In the genomic region with DNA sequence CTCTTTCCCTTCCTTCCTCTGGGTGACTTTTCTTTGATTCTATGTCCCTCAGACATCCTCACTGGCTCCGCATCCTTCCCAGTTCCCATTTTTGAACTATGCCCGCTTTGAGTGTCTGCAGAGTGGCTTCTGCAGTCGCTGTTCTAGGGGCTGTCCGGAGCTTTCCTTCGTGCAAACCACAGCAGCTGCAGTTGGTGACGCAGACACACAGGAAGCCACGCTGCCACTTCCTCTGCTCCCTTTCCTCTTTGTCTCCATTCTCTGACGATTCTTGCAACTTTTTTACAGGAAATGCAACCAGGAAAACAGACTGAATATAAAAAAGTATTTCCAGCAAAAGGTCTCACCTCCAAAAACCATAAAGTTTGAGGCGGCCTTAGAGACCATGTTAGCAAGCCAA, we compare ENCODE assay signal across 9 mouse cellular contexts.
DNase-seq lines count a peak whose midpoint lies in the region; ATAC-seq lines count a peak whose summit lies in the region.
"Had no signal": no experiment of that assay in that cellular context is flagged by ENCODE, and none has a peak within 500 bp of the region (broad histone marks: within the 10 kb centered on the region; RNA-seq: fewer than 3 reads in every experiment).

No protein-coding gene starts in this region.

- no peak overlapping the region for H3K9ac ChIP-seq in forebrain, embryonic 11.5 days (ENCODE audit: low read length)
- H3K9ac ChIP-seq: embryonic facial prominence, embryonic 12.5 days had no signal

- peak; percentile 83 to 87 for ATAC-seq in hematopoietic stem cell, adult 5-6 weeks (replicated peaks in 1 of 2; ENCODE audit: insufficient read depth in 1 of 2, low FRiP score in 2 of 2, low TSS enrichment in 1 of 2, low read depth in 1 of 2, poor library complexity in 2 of 2, severe bottlenecking in 2 of 2)
- no peak for ATAC-seq in forebrain, embryonic 11.5 days (replicated peaks; ENCODE audit: low FRiP score)

- H3K27me3 ChIP-seq in megakaryocyte, embryonic 14.5 days (replicated peaks), result no peaks in the 10 kb centered on the region
- H3K27me3 ChIP-seq in forebrain, embryonic 10.5 days (ENCODE audit: poor library complexity, severe bottlenecking), result no peaks in the 10 kb centered on the region
- no peaks in the 10 kb centered on the region for H3K27me3 ChIP-seq in forebrain, embryonic 11.5 days (ENCODE audit: control insufficient read depth, insufficient read depth, low read length)
- H3K27me3 ChIP-seq: embryonic facial prominence, embryonic 12.5 days had no signal

- peak; percentile 65 for DNase-seq in layer of hippocampus, adult 9-11 months
- DNase-seq in layer of hippocampus, adult 18-20 months (ENCODE audit: low spot score in 2 of 2), result no peak
- DNase-seq in thymus, postnatal 14 days, result peak; percentile 85
- DNase-seq in forebrain, embryonic 10.5 days (ENCODE audit: extremely low spot score, low spot score), result no peak
- DNase-seq in forebrain, embryonic 11.5 days (ENCODE audit: low spot score), result no peak
- DNase-seq in layer of hippocampus, postnatal 14 days (ENCODE audit: low spot score in 2 of 2), result no peak

- no peak overlapping the region for H3K27ac ChIP-seq in forebrain, embryonic 10.5 days
- H3K27ac ChIP-seq in forebrain, embryonic 11.5 days (ENCODE audit: low read depth, low read length), result no peak overlapping the region
- H3K27ac ChIP-seq: embryonic facial prominence, embryonic 12.5 days had no signal

- H3K4me3 ChIP-seq in megakaryocyte, embryonic 14.5 days (replicated peaks), result peak overlapping the region; percentile 83
- no peak overlapping the region for H3K4me3 ChIP-seq in forebrain, embryonic 10.5 days
- H3K4me3 ChIP-seq in forebrain, embryonic 11.5 days (ENCODE audit: low read depth, low read length), result no peak overlapping the region
- H3K4me3 ChIP-seq: embryonic facial prominence, embryonic 12.5 days had no signal

- WGBS in forebrain, embryonic 10.5 days, result 83% methylated on average over 9 of the region's 9 CpGs
- 84% methylated on average over 9 of the region's 9 CpGs for WGBS in forebrain, embryonic 11.5 days

- peaks cover 57% of the 10 kb centered on the region for H3K4me1 ChIP-seq in megakaryocyte, embryonic 14.5 days
- H3K4me1 ChIP-seq in forebrain, embryonic 10.5 days, result no peaks in the 10 kb centered on the region
- H3K4me1 ChIP-seq in forebrain, embryonic 11.5 days (replicated peaks; ENCODE audit: control insufficient read depth, insufficient read depth, low read length), result no peaks in the 10 kb centered on the region

- peaks cover 4% of the 10 kb centered on the region for H3K36me3 ChIP-seq in megakaryocyte, embryonic 14.5 days (replicated peaks; ENCODE audit: low read length)
- H3K36me3 ChIP-seq in forebrain, embryonic 10.5 days (replicated peaks), result no peaks in the 10 kb centered on the region
- H3K36me3 ChIP-seq in forebrain, embryonic 11.5 days (ENCODE audit: control insufficient read depth, insufficient read depth, low read length), result no peaks in the 10 kb centered on the region
- H3K36me3 ChIP-seq: embryonic facial prominence, embryonic 12.5 days had no signal

- H3K4me2 ChIP-seq in forebrain, embryonic 11.5 days (ENCODE audit: low read depth, low read length, severe bottlenecking), result no peak overlapping the region
- H3K4me2 ChIP-seq: embryonic facial prominence, embryonic 12.5 days had no signal

- H3K9me3 ChIP-seq in megakaryocyte, embryonic 14.5 days, result peaks cover 17% of the 10 kb centered on the region
- peaks cover 4% of the 10 kb centered on the region; the same call in 1 of the 2 replicates for H3K9me3 ChIP-seq in forebrain, embryonic 10.5 days
- no peaks in the 10 kb centered on the region for H3K9me3 ChIP-seq in forebrain, embryonic 11.5 days (ENCODE audit: control insufficient read depth, low read length)

Comparison
In these comparisons a context has a peak if more than half of its experiments do, and no peak if none do; other contexts are left out.
1. DNase-seq: peak in layer of hippocampus, adult 9-11 months (single experiment) and thymus, postnatal 14 days (single experiment); none in layer of hippocampus, adult 18-20 months (0 of 2), forebrain, embryonic 10.5 days (single experiment), forebrain, embryonic 11.5 days (single experiment) and layer of hippocampus, postnatal 14 days (0 of 2).